Mouse (Mus musculus): Measurements from ENCODE around the gene Camsap3. TPM values are rescaled to one million over a fixed set of nuclear protein-coding genes. Genes with fewer than 3 reads are reported as not detected.

Camsap3 gene
- polyA plus RNA-seq, 1 experiment from 2014 or later: 7.4 TPM

DNA sequence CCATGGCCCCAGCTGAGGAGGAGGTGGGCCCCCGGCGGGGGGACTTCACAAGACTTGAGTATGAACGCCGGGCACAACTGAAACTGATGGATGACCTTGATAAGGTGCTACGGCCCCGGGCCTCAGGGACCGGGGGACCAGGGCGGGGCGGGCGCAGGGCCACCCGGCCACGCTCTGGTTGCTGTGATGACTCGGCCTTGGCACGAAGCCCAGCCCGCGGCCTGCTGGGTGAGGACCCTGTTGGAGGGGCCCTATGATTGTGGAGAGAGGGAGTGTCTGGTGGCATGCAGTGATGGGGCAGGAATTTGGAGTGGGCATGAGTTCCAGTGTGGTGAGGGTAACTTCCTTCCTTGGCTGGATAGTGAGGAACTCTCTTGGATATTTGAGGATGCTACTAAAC, 19.5 kb downstream of the Camsap3 start:
- peaks cover 21% of the 10 kb centered on the region for H3K36me3 ChIP-seq (ENCODE audit: control insufficient read depth, insufficient read depth, low read length)
- H3K9ac ChIP-seq (ENCODE audit: low read length): no peak overlapping the region
- H3K4me1 ChIP-seq (ENCODE audit: control insufficient read depth, insufficient read depth, low read length): no peaks in the 10 kb centered on the region
- ATAC-seq (ENCODE audit: insufficient number of reproducible peaks, low FRiP score, low TSS enrichment, low read depth) (no peak), DNase-seq (ENCODE audit: low spot score) (no peak)
- no peak overlapping the region for H3K4me3 ChIP-seq (ENCODE audit: low read depth, low read length)
- H3K4me2 ChIP-seq (ENCODE audit: low read depth, severe bottlenecking): no peak overlapping the region
- 89% methylated on average over 16 of the region's 16 CpGs for WGBS
- H3K27me3 ChIP-seq (ENCODE audit: control insufficient read depth, insufficient read depth, low read length): no peaks in the 10 kb centered on the region
- no peaks in the 10 kb centered on the region for H3K9me3 ChIP-seq (ENCODE audit: control insufficient read depth, low read length)
- H3K27ac ChIP-seq (replicated peaks; ENCODE audit: low read depth, low read length): no peak overlapping the region

DNA sequence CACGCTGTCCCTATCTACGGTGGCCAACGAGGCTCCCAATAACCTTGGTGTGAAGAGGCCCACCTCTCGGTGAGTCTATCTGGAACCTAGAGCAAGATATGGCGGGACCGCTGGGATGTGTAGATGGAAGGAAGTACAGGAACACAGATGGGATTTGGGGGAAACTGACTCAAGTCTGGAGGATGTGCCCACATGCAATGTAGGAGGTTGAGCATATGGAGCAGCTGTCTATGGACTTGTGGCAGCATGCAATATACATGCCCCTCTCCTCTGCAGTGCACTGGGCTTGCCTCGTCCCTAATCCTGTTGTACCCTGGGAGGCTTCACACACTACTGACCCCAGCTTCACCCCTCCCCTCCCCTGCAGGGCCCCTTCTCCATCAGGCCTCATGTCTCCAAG, 20.7 kb downstream of the Camsap3 start:
- Histone ChIP-seq H3K4me3 (ENCODE audit: low read depth, low read length) (no peak overlapping the region), H3K4me2 (ENCODE audit: low read depth, severe bottlenecking) (no peak overlapping the region), H3K4me1 (ENCODE audit: control insufficient read depth, insufficient read depth, low read length) (no peaks in the 10 kb centered on the region), H3K9ac (ENCODE audit: low read length) (no peak overlapping the region), H3K9me3 (ENCODE audit: control insufficient read depth, low read length) (no peaks in the 10 kb centered on the region), H3K27ac (replicated peaks; ENCODE audit: low read depth, low read length) (no peak overlapping the region), H3K27me3 (ENCODE audit: control insufficient read depth, insufficient read depth, low read length) (no peaks in the 10 kb centered on the region), H3K36me3 (ENCODE audit: control insufficient read depth, insufficient read depth, low read length) (peaks cover 25% of the 10 kb centered on the region)
- no peak for ATAC-seq (ENCODE audit: insufficient number of reproducible peaks, low FRiP score, low TSS enrichment, low read depth)
- DNase-seq (ENCODE audit: low spot score): no peak
- WGBS: 93% methylated on average over 7 of the region's 7 CpGs

DNA sequence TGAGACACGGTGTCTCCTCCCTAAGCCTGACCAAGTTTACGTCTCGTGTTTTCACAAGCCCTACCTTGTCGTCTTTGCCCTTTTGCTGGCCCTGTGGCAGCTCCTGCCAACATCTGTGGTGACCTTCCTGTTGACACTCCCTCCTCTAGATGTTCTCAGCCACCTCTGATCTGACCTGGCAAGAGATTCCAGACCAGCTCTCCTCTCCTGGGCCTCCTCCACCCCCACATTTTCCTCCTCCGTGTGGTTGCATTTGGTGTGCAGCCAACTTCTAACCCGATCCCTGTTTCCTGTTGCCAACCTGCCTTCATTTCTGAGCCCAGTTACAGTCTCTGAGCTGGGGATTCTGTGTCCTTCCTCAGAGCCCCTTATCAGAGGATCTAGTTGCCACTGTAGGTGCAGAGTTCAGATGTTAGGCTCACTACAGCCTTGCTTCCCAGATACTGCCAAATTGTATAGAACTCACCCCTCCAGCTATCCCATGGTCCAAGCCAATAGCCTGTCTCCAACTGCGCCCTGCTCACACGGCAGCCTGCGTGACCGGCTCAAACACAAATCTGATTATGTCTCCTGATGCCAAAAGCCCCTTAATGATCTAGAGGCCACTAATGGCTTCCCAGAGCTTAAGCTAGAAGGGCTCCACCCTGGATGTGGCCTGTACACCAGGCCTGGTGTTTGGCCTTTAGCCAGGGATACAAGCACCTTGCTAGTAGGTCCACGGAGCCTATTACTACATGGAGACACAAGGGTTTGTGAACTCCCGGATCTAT, 22.1 kb downstream of the Camsap3 start:
- Histone ChIP-seq H3K4me1 (ENCODE audit: control insufficient read depth, insufficient read depth, low read length) (no peaks in the 10 kb centered on the region), H3K9me3 (ENCODE audit: control insufficient read depth, low read length) (no peaks in the 10 kb centered on the region), H3K27ac (replicated peaks; ENCODE audit: low read depth, low read length) (no peak overlapping the region), H3K36me3 (ENCODE audit: control insufficient read depth, insufficient read depth, low read length) (peaks cover 33% of the 10 kb centered on the region), H3K4me2 (ENCODE audit: low read depth, severe bottlenecking) (no peak overlapping the region), H3K27me3 (ENCODE audit: control insufficient read depth, insufficient read depth, low read length) (no peaks in the 10 kb centered on the region), H3K4me3 (ENCODE audit: low read depth, low read length) (no peak overlapping the region), H3K9ac (ENCODE audit: low read length) (no peak overlapping the region)
- no peak for DNase-seq (ENCODE audit: low spot score)
- ATAC-seq (ENCODE audit: insufficient number of reproducible peaks, low FRiP score, low TSS enrichment, low read depth): no peak
- WGBS: 84% methylated on average over 12 of the region's 12 CpGs

- DNase-seq (ENCODE audit: low spot score) (no peak), ATAC-seq (ENCODE audit: insufficient number of reproducible peaks, low FRiP score, low TSS enrichment, low read depth) (no peak)
- no peak overlapping the region for H3K4me3 ChIP-seq (ENCODE audit: low read depth, low read length)
- no peaks in the 10 kb centered on the region for H3K27me3 ChIP-seq (ENCODE audit: control insufficient read depth, insufficient read depth, low read length)
- no peak overlapping the region for H3K4me2 ChIP-seq (ENCODE audit: low read depth, severe bottlenecking)
- no peaks in the 10 kb centered on the region for H3K9me3 ChIP-seq (ENCODE audit: control insufficient read depth, low read length)
- no peak overlapping the region for H3K27ac ChIP-seq (replicated peaks; ENCODE audit: low read depth, low read length)
- WGBS: 73% methylated on average over 6 of the region's 6 CpGs
- H3K4me1 ChIP-seq (ENCODE audit: control insufficient read depth, insufficient read depth, low read length): no peaks in the 10 kb centered on the region
- H3K36me3 ChIP-seq (ENCODE audit: control insufficient read depth, insufficient read depth, low read length): peaks cover 33% of the 10 kb centered on the region
- H3K9ac ChIP-seq (ENCODE audit: low read length): no peak overlapping the region
Measured at GRCm38 (mm10) chr8:3609816-3610150, 22.7 kb downstream of the Camsap3 start.

DNA sequence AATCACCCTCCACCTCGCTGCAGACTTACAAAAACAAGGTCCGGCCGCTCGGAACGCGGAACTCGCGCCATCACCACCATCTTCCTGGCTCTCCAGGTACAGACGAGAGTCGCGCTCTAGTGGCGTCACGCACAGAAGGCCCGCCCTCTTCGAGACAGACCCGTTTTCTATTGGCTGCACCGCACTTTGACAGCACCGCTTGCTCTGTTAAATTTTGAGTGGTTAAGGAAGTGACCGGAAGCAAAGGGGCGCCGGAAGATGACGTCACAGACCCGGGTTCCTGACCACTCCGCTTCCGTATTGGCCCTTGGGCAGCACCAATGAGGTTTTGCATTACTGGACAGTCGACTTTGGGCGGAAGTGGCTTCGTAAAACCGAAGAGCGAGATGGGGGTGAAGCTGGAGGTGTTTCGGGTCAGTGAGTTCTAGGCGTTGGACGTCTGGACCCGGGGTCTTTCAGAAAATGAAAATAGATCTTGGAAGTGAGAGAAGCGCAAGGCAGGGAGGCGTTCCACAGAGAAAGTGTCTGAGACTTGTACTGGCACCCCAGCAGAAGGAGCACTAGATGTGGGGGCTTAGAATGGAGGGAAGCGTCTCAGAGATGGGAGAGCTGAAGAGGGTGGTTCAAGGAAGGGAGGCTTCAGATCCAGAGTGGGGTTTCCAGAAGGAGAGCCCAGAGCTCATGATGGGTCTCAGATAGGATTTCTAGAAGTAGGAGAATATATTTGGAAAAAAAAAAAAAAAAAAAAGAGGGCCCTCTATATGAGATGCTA, 34.3 kb downstream of the Camsap3 start, which contains the start of the genes Xab2 and Pet100:
Gene Xab2, minus strand, starts transcription at position 118 of the 772 bp plus-strand sequence.
Gene Pet100, plus strand, starts transcription at position 350 of the 772 bp plus-strand sequence.
- under 1% methylated on average over 37 of the region's 37 CpGs for WGBS

GRCm38 (mm10) chr8:3622119-3622518, 35.0 kb downstream of the Camsap3 start:
- Histone ChIP-seq H3K4me1 (ENCODE audit: control insufficient read depth, insufficient read depth, low read length) (peaks cover 7% of the 10 kb centered on the region; the same call in 1 of the 2 replicates), H3K27me3 (ENCODE audit: control insufficient read depth, insufficient read depth, low read length) (no peaks in the 10 kb centered on the region), H3K4me2 (ENCODE audit: low read depth, severe bottlenecking) (peak overlapping the region; percentile 48), H3K9me3 (ENCODE audit: control insufficient read depth, low read length) (no peaks in the 10 kb centered on the region), H3K9ac (ENCODE audit: low read length) (no peak overlapping the region), H3K36me3 (ENCODE audit: control insufficient read depth, insufficient read depth, low read length) (peaks cover 5% of the 10 kb centered on the region; the same call in 1 of the 2 replicates), H3K4me3 (ENCODE audit: low read depth, low read length) (peak overlapping the region; percentile 83), H3K27ac (replicated peaks; ENCODE audit: low read depth, low read length) (no peak overlapping the region)
- DNase-seq (ENCODE audit: low spot score) (no peak), ATAC-seq (ENCODE audit: insufficient number of reproducible peaks, low FRiP score, low TSS enrichment, low read depth) (no peak)
- 70% methylated on average over 8 of the region's 8 CpGs for WGBS

More for the DNA sequence above, 34.3 kb downstream of the Camsap3 start, which contains the start of the genes Xab2 and Pet100:
- peaks cover 7% of the 10 kb centered on the region; the same call in 1 of the 2 replicates for H3K4me1 ChIP-seq (ENCODE audit: control insufficient read depth, insufficient read depth, low read length)
- no peaks in the 10 kb centered on the region for H3K9me3 ChIP-seq (ENCODE audit: control insufficient read depth, low read length)
- DNase-seq (ENCODE audit: low spot score) (peak; percentile 100), ATAC-seq (ENCODE audit: insufficient number of reproducible peaks, low FRiP score, low TSS enrichment, low read depth) (peak; percentile 98)
- H3K27me3 ChIP-seq (ENCODE audit: control insufficient read depth, insufficient read depth, low read length): no peaks in the 10 kb centered on the region
- peak within 1 kb of the TSS; percentile 71 for H3K4me2 ChIP-seq (ENCODE audit: low read depth, severe bottlenecking)
- no peak within 1 kb of the TSS for H3K27ac ChIP-seq (replicated peaks; ENCODE audit: low read depth, low read length)
- H3K9ac ChIP-seq (ENCODE audit: low read length): peak within 1 kb of the TSS; percentile 64
- H3K4me3 ChIP-seq (ENCODE audit: low read depth, low read length): peak within 1 kb of the TSS; percentile 83
- peaks cover 11% of the 10 kb centered on the region; the same call in 1 of the 2 replicates for H3K36me3 ChIP-seq (ENCODE audit: control insufficient read depth, insufficient read depth, low read length)

- ATAC-seq (ENCODE audit: insufficient number of reproducible peaks, low FRiP score, low TSS enrichment, low read depth) (no peak), DNase-seq (ENCODE audit: low spot score) (no peak)
- Histone ChIP-seq H3K4me1 (ENCODE audit: control insufficient read depth, insufficient read depth, low read length) (peaks cover 4% of the 10 kb centered on the region; the same call in 1 of the 2 replicates), H3K9ac (ENCODE audit: low read length) (no peak within 1 kb of the TSS), H3K36me3 (ENCODE audit: control insufficient read depth, insufficient read depth, low read length) (no peaks in the 10 kb centered on the region), H3K9me3 (ENCODE audit: control insufficient read depth, low read length) (no peaks in the 10 kb centered on the region), H3K27ac (replicated peaks; ENCODE audit: low read depth, low read length) (no peak within 1 kb of the TSS), H3K4me2 (ENCODE audit: low read depth, severe bottlenecking) (no peak within 1 kb of the TSS), H3K4me3 (ENCODE audit: low read depth, low read length) (no peak within 1 kb of the TSS), H3K27me3 (ENCODE audit: control insufficient read depth, insufficient read depth, low read length) (no peaks in the 10 kb centered on the region)
- WGBS: 52% methylated on average over 1 of the region's 1 CpGs
Measured at GRCm38 (mm10) chr8:3625445-3625844, 38.4 kb downstream of the Camsap3 start, which contains the start of gene Pcp2. TSS of gene Pcp2 (minus strand) at chr8:3625545.

- Histone ChIP-seq H3K27me3 (ENCODE audit: control insufficient read depth, insufficient read depth, low read length) (no peaks in the 10 kb centered on the region), H3K36me3 (ENCODE audit: control insufficient read depth, insufficient read depth, low read length) (no peaks in the 10 kb centered on the region), H3K4me1 (ENCODE audit: control insufficient read depth, insufficient read depth, low read length) (0 out of 2 replicates have a peak, but pooled peaks cover 3% of the 10 kb centered on the region), H3K9ac (ENCODE audit: low read length) (no peak overlapping the region), H3K9me3 (ENCODE audit: control insufficient read depth, low read length) (no peaks in the 10 kb centered on the region), H3K4me2 (ENCODE audit: low read depth, severe bottlenecking) (no peak overlapping the region), H3K4me3 (ENCODE audit: low read depth, low read length) (no peak overlapping the region), H3K27ac (replicated peaks; ENCODE audit: low read depth, low read length) (no peak overlapping the region)
- ATAC-seq (ENCODE audit: insufficient number of reproducible peaks, low FRiP score, low TSS enrichment, low read depth) (no peak), DNase-seq (ENCODE audit: low spot score) (no peak)
- 61% methylated on average over 5 of the region's 5 CpGs for WGBS
Measured at GRCm38 (mm10) chr8:3626971-3627370, 39.9 kb downstream of the Camsap3 start.

Data from limb, embryonic 11.5 days (tissue).